Mouse (Mus musculus) cortical plate, adult 2 months (tissue): Measurements from ENCODE around the gene Cmtm7. TPM values are rescaled to one million over a fixed set of nuclear protein-coding genes. Genes with fewer than 3 reads are reported as not detected.
A peak's percentile ranks its signal among the peaks of the same experiment; 100 is the strongest.

Source experiments
- H3K27ac ChIP-seq: fragments of 200-500 bp; 2 replicates; pipeline ENCODE4 v1.5.1; 2012; ENCODE audit warnings: low read length, control low read depth, inconsistent platforms; ENCODE audit not compliant: insufficient read depth
- H3K4me1 ChIP-seq: fragments of 200-500 bp; 2 replicates; pipeline ENCODE4 v1.6.1; 2011; ENCODE audit warnings: low read length; ENCODE audit not compliant: control insufficient read depth, insufficient read depth
- H3K4me3 ChIP-seq: fragments of 200-500 bp; 2 replicates; pipeline ENCODE4 v1.5.1; 2011; ENCODE audit warnings: mild to moderate bottlenecking, low read length, control low read depth; ENCODE audit not compliant: insufficient read depth
- CTCF ChIP-seq: fragments of 200-500 bp; IDR thresholded peaks from 2 replicates; pipeline ENCODE4 v1.5.1; 2011; ENCODE audit warnings: mild to moderate bottlenecking, control low read depth, low read length; ENCODE audit not compliant: insufficient read depth; ENCODE audit errors: extremely low read depth
- POLR2A ChIP-seq: fragments of 200-500 bp; IDR thresholded peaks from 2 replicates; pipeline ENCODE4 v1.6.1; 2011; ENCODE audit warnings: mild to moderate bottlenecking, low read length, control low read depth; ENCODE audit not compliant: insufficient read depth; ENCODE audit errors: extremely low read depth
- polyA plus RNA-seq: library from polyadenylated mRNA; depleted of rRNA; stranded (reverse); fragments of >200 nt; gene quantifications from 2 replicates; pipeline ENCODE4 v1.2.3, GENCODE M21; 2012

The Cmtm7 gene
- polyA plus RNA-seq, 1 experiment: 9.1 TPM

DNA sequence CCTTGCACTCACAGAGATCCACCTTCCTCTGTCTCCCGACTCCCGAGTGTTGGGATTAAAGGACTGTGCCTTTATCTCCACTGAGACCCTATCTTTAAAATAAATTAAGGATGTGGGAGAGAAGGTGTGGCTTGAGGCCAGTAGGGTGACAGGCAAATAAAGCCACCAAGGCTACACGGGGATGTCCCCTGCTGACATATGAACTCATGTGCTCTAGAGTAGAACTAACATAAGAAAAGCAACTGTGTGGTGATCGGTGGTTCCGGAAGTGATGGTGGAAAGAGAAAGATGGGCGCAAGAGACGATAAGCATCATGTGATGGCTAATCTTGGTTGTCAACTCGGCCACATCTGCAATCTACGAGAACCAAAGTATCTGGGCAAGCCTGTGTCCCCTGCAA, 29.3 kb downstream of the Cmtm7 start:
- TF ChIP-seq POLR2A: no peak
- H3K4me3 ChIP-seq: peak overlapping the region; percentile 30; the same call in 1 of the 2 replicates
- peaks cover 4% of the 10 kb centered on the region; the same call in 1 of the 2 replicates for H3K4me1 ChIP-seq
- no peak overlapping the region for H3K27ac ChIP-seq

DNA sequence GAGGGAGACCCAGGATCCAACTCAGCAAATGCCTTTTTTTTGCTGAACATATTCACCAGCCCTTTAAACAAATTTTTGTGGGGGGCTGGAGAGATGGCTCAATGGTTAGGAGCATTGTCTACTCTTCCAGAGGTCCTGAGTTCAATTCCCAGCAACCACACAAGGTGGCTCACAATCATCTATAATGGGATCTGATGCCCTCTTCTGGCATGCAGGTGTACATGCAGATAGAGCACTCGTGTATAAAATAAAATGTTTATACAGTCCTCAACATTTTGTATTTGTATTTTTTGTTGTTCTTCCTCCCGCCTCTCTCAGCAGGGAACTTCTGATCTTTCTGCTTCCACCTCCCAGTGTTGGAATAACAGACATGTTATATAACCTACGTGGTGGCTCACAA, 30.1 kb downstream of the Cmtm7 start:
- no peak for TF ChIP-seq CTCF
- TF ChIP-seq POLR2A: no peak
- H3K27ac ChIP-seq: no peak overlapping the region
- H3K4me3 ChIP-seq: no peak overlapping the region
- peaks cover 7% of the 10 kb centered on the region; the same call in 1 of the 2 replicates for H3K4me1 ChIP-seq

DNA sequence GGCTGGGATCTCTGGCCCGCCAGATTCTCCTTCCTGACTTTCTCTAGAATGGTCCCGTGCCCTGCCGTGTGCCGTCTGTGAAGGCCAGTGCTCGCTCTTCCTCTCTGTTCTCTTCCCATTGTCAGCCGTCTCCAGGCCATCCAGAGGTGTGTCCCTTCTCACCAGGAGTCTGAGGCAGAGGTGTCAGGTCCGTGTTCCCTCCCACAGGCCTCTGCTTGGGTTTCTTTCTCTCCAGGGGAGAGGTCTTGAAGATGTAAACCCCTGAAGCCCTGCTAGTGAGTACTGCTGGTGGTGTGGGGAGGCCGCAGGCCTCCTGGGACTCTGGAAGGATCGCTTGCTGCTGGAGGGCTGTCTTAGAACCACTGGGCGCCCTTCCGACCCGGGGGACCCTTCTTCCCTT, 34.2 kb downstream of the Cmtm7 start:
- peak overlapping the region; percentile 39 for H3K27ac ChIP-seq
- TF ChIP-seq POLR2A: no peak
- no peak for TF ChIP-seq CTCF
- H3K4me3 ChIP-seq: no peak overlapping the region
- peaks cover 9% of the 10 kb centered on the region for H3K4me1 ChIP-seq

DNA sequence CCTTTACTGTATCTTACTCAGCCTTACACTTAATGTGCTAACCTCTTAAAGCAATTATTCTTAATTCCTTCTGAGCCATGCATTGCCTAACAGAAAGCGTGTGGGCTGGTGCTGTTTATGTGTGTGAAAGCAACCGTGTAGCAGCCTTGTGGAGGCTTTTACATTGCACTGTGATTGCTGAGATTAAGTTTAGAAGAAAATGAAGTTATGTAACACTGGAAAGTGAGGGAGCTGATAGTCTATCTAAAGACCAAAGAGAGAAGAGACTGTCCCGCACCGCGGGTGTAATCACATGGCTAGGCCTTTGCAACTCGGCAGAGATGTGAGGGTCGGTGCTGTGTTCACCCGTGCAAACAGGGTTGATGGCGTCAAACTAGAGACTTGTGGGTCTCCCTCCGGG, 34.6 kb downstream of the Cmtm7 start:
- TF ChIP-seq POLR2A (no peak), CTCF (no peak)
- no peak overlapping the region for H3K4me3 ChIP-seq
- H3K4me1 ChIP-seq: peaks cover 7% of the 10 kb centered on the region
- peak overlapping the region; percentile 62 for H3K27ac ChIP-seq

DNA sequence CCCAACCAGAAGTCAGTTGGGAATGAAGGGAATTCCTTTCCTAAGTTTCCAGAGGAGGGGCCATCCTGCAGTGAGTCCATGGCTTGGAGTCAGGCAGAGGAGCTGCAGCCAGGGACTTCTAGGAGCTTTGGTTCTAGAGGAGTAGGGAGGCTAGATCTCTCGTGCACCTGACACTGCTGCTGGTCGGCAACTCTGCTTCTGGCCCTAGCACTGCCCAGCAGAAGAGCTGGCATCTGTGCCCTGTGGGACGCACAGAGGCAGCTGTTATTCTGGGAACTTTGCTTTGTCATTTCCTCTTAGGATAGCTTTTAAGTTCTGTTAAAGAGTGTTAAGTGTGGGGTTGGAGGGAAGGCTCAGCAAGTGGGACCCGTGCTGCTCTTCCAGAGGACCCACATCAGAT, 36.0 kb downstream of the Cmtm7 start:
- TF ChIP-seq CTCF: no peak
- TF ChIP-seq POLR2A: no peak
- Histone ChIP-seq H3K4me3 (no peak overlapping the region), H3K27ac (peak overlapping the region; percentile 52; the same call in 1 of the 2 replicates), H3K4me1 (peaks cover 7% of the 10 kb centered on the region)

DNA sequence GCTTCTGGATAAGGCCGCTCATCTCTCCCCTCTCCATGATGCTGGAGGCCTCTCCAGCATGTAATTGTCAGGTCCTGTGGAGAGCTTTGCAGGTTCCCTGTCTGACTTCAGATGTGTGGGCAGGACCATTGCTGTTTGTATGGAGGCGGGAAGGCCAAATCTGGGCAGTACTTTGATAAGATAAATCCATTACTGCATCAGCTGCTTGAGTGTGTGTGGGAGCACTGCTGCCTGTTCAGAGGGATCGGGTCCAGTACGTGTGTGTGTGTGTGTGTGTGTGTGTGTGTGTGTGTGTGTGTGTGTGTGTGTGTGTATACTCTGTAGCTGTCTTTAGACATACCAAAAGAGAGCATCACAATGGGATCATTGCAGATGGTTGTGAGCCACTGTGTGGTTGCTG, 36.5 kb downstream of the Cmtm7 start:
- TF ChIP-seq CTCF: no peak
- TF ChIP-seq POLR2A: no peak
- Histone ChIP-seq H3K4me3 (no peak overlapping the region), H3K27ac (peak overlapping the region; percentile 52), H3K4me1 (peaks cover 7% of the 10 kb centered on the region)

DNA sequence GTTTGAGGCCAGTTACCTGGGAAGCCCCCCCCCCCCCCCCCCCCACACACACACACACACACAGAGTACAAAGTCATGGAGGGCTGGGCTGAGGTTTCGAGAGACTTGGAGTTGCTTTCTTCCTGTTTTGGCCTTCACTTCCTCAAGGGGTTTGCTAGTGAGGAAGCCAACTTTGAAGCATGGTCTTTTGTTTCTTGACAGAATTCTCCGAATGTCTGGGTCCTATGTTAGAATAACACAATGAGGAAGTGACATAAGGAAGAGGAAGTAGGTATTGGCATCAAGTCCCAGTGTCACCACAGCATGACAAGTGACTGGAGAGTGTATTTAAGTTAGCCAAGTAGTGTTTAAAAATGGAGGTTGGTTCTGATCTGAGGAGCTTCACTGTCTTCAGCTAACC, 38.9 kb downstream of the Cmtm7 start:
- Histone ChIP-seq H3K4me1 (peaks cover 7% of the 10 kb centered on the region), H3K27ac (no peak overlapping the region), H3K4me3 (no peak overlapping the region)
- TF ChIP-seq CTCF: no peak

DNA sequence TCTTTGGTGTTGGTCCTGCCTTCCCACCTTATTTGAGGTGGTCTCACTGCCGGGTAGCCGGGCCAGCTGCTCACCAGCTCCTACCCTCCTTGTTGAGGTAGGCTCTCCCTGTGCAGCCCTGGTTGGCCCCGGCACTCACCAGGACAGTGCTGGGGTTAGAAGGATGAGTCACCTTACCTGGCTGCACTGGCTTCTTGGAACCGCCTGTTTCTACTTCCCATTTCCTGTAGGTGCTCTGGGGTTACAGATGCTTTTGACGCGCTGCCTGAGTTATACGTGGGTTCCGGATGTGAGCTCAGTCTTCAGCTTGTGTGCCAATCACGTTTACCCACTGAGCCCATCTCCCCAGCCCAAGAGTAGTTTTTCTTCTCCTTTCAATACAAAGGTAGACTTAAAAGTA, 41.3 kb downstream of the Cmtm7 start:
- no peak overlapping the region for H3K4me3 ChIP-seq
- no peak overlapping the region for H3K27ac ChIP-seq
- peaks cover 3% of the 10 kb centered on the region for H3K4me1 ChIP-seq
- TF ChIP-seq CTCF: no peak
- no peak for TF ChIP-seq POLR2A

DNA sequence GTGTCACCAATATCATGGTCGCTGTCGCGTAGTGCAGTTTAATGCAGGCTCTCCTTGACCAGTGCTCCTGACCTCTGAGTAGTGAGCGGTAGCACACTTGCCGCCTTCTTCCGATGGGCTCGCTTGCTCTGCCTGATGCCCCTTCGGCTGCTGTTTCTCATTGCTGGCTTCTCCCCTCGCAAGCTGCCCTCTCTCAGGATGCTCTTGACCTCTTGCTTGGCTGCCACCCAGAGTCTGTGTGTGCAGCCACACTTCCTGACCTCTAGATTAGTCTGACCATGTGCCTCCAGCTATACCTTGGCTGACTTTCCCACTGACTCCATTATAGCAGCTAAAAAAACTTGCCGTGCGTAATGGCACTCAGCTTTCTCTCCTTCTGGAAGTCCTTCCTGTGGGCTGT, 45.2 kb downstream of the Cmtm7 start:
- TF ChIP-seq CTCF (no peak), POLR2A (no peak)
- Histone ChIP-seq H3K4me3 (no peak overlapping the region), H3K27ac (no peak overlapping the region), H3K4me1 (peaks cover 4% of the 10 kb centered on the region; the same call in 1 of the 2 replicates)

DNA sequence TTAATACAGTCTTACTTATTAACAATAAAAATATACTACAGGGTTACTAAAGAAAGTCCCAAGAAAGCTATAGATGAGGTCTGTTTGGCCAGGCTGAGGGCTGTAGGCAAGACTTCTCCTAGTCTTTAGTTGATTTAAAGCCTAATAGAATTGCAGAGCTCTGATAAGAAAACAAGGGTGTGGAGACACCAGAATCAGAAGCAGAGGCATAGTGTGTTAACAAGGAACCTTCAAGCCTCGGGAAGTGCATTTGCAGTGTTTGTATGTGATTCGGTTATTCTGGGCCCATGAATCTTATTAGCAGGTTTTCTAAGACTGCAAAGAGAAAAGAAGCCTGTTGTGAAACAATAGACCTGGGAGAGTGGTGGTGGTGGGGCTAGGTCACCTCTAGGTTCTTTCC, 48.4 kb downstream of the Cmtm7 start:
- no peak for TF ChIP-seq CTCF
- no peak for TF ChIP-seq POLR2A
- Histone ChIP-seq H3K4me3 (no peak overlapping the region), H3K27ac (no peak overlapping the region), H3K4me1 (peaks cover 4% of the 10 kb centered on the region; the same call in 1 of the 2 replicates)

DNA sequence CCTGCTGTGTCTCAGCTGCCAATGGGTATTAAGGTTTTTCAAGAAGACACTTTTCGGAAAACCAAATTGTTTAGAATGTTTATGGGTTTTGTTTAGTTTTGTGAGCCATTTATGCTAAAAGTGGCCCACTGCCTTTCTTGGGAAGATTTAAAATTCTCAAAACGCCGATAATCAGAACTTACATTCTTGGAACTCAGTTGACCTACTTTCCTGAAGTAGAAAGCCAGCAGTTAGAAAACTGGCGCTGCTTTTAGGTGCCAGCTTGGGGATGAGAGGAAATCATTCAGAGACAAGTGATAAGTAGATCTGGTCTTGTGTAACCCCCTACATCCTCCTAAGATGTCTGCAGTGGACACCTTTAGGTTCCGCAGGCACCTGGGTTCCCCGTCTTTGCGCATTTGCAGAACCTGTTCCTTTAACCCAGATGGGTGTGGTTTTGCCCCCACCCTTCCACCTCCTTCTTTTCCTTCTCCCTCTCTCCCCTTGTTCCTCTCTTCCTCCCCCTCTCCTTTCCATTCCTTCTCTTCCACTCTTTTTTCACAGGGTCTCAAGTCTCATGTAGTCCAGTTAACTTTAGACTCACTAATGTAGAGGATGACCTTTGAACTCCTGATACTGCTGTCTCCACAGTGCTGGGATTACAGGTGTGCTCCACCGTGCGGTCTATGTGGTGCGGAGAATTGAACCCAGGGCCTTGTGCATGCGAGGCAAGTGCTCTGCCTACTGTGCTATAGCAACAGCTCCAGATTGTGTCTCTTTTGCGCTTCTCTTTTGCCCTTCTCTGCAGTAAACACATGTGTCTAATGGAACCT, 49.6 kb downstream of the Cmtm7 start:
- Histone ChIP-seq H3K27ac (no peak overlapping the region), H3K4me3 (peak overlapping the region; percentile 56)

More for the DNA sequence above, 49.6 kb downstream of the Cmtm7 start:
- TF ChIP-seq CTCF (no peak), POLR2A (no peak)
- H3K4me1 ChIP-seq: peaks cover 4% of the 10 kb centered on the region; the same call in 1 of the 2 replicates
